Mouse (Mus musculus) kidney, adult 10 weeks (tissue): ENCODE measurements around the gene Dock9. TPM values are rescaled to one million over a fixed set of nuclear protein-coding genes. Genes with fewer than 3 reads are reported as not detected.

Experiments
- polyA plus RNA-seq: library from polyadenylated mRNA; stranded (reverse); fragments of 350-450 nt; fragmentation: Illumina TruSeq; extraction: RNeasy Lipid Tissue Mini Kit (QIAGEN cat#74804); gene quantifications from one replicate; pipeline ENCODE4 v1.2.3, GENCODE M21; 2014; ENCODE audit warnings: low read depth, low replicate concordance

Gene Dock9
- polyA plus RNA-seq: 61.1 TPM

GRCm38 (mm10) chr14:121797457-121798410, at the start of gene Dock9:
Gene Dock9, minus strand, starts transcription at chr14:121797837.

GRCm38 (mm10) chr14:121504781-121505484, 292.7 kb downstream of the Dock9 start, which contains the start of gene Slc15a1:
Gene Slc15a1, minus strand, starts transcription at chr14:121505252.

Other genes starting within 250 kb of the Dock9 start
- 12.0 TPM for gene Ubac2, start 80.8 kb upstream of the Dock9 start, polyA plus RNA-seq
- not detected for gene Gpr18, start 117.9 kb upstream of the Dock9 start, polyA plus RNA-seq
- 0.40 TPM for gene Gpr183, start 167.4 kb upstream of the Dock9 start, polyA plus RNA-seq
- gene Timm8a2, start 236.8 kb upstream of the Dock9 start, polyA plus RNA-seq: not detected